Mouse (Mus musculus) kidney, adult 8-10 months (tissue): Measurements from ENCODE around the gene Egflam.

ENCODE experiments used
- DNase-seq, 2 experiments: peaks; one replicate each; pipeline ENCODE4 v3.0.0; 2022

The Egflam gene

GRCm38 (mm10) chr15:7397818-7398608 is at the start of gene Egflam:
Egflam (minus strand) TSS chr15:7398395.
- no peak for DNase-seq

GRCm38 (mm10) chr15:7443396-7444315 is 45.5 kb upstream of the Egflam start:
- DNase-seq: no peak

- DNase-seq: no peak
Observed at GRCm38 (mm10) chr15:7442148-7443100, 44.2 kb upstream of the Egflam start.

GRCm38 (mm10) chr15:7424282-7424681 is 26.1 kb upstream of the Egflam start:
- DNase-seq: no peak

- peak in 1 of 2 experiments; percentile 15 for DNase-seq
Observed at GRCm38 (mm10) chr15:7404521-7404920, 6.3 kb upstream of the Egflam start.

- no peak for DNase-seq
Observed at GRCm38 (mm10) chr15:7398609-7399540, 680 bp upstream of the Egflam start.

GRCm38 (mm10) chr15:7397446-7397817 is 763 bp downstream of the Egflam start:
- DNase-seq: no peak

GRCm38 (mm10) chr15:7383349-7383748 is 14.8 kb downstream of the Egflam start:
- no peak for DNase-seq

GRCm38 (mm10) chr15:7382457-7382856 is 15.7 kb downstream of the Egflam start:
- DNase-seq: no peak

- peak; percentile 30 to 58 for DNase-seq
Observed at GRCm38 (mm10) chr15:7352635-7353051, 45.6 kb downstream of the Egflam start.

GRCm38 (mm10) chr15:7340703-7341309 is 57.4 kb downstream of the Egflam start:
- DNase-seq: no peak

- DNase-seq: no peak
Observed at GRCm38 (mm10) chr15:7334517-7335298, 63.5 kb downstream of the Egflam start.

- no peak for DNase-seq
Observed at GRCm38 (mm10) chr15:7332875-7333274, 65.3 kb downstream of the Egflam start.

GRCm38 (mm10) chr15:7322599-7323311 is 75.4 kb downstream of the Egflam start:
- no peak for DNase-seq

- no peak for DNase-seq
Observed at GRCm38 (mm10) chr15:7320901-7321300, 77.3 kb downstream of the Egflam start.

- DNase-seq: no peak
Observed at GRCm38 (mm10) chr15:7315539-7315938, 82.7 kb downstream of the Egflam start.

- no peak for DNase-seq
Observed at GRCm38 (mm10) chr15:7308711-7309110, 89.5 kb downstream of the Egflam start.

GRCm38 (mm10) chr15:7299892-7300291 is 98.3 kb downstream of the Egflam start:
- no peak for DNase-seq

- no peak for DNase-seq
Observed at GRCm38 (mm10) chr15:7295199-7295598, 103.0 kb downstream of the Egflam start.
